Mouse (Mus musculus) small intestine, adult 2 months (tissue): ENCODE measurements around the gene Dclk1. TPM values are rescaled to one million over a fixed set of nuclear protein-coding genes. Genes with fewer than 3 reads are reported as not detected.

Experiments used
- H3K27ac ChIP-seq: fragments of 200-500 bp; 2 replicates; pipeline ENCODE4 v1.5.1; 2012; ENCODE audit warnings: low read depth, low read length, control low read depth, inconsistent platforms; ENCODE audit not compliant: insufficient read depth
- H3K27me3 ChIP-seq: fragments of 200-500 bp; 2 replicates; pipeline ENCODE4 v1.6.1; 2012; ENCODE audit warnings: mild to moderate bottlenecking, moderate library complexity, low read length, inconsistent platforms; ENCODE audit not compliant: control insufficient read depth, insufficient read depth
- H3K36me3 ChIP-seq: fragments of 200-500 bp; 2 replicates; pipeline ENCODE4 v1.6.1; 2012; ENCODE audit warnings: mild to moderate bottlenecking, low read length, control low read depth, inconsistent platforms; ENCODE audit not compliant: control insufficient read depth, insufficient read depth
- H3K4me1 ChIP-seq: fragments of 200-500 bp; 2 replicates; pipeline ENCODE4 v1.6.1; 2012; ENCODE audit warnings: low read length, inconsistent platforms, mixed read lengths; ENCODE audit not compliant: control insufficient read depth, insufficient read depth, insufficient read length
- H3K4me3 ChIP-seq: fragments of 200-500 bp; 2 replicates; pipeline ENCODE4 v1.5.1; 2012; ENCODE audit warnings: low read depth, mild to moderate bottlenecking, control low read depth, inconsistent platforms, low read length, moderate library complexity
- CTCF ChIP-seq: fragments of 200-500 bp; IDR thresholded peaks from 2 replicates; pipeline ENCODE4 v1.5.1; 2012; ENCODE audit warnings: low read depth, mild to moderate bottlenecking, control low read depth, inconsistent platforms, low read length, moderate library complexity, mixed read lengths; ENCODE audit not compliant: insufficient replicate concordance, insufficient read length; ENCODE audit errors: extremely low read depth
- POLR2A ChIP-seq: fragments of 200-500 bp; IDR thresholded peaks from 2 replicates; pipeline ENCODE4 v1.6.1; 2012; ENCODE audit warnings: low read depth, mild to moderate bottlenecking, control low read depth, inconsistent platforms, low read length, moderate library complexity
- WGBS: fragments of 180-500 bp; shearing (Covaris S2); methylation state at CpG from one replicate; pipeline ENCODE4 v1.1.7; 2018; 5-methylcytosine and 5-hydroxymethylcytosine counted together
- polyA plus RNA-seq: library from polyadenylated mRNA; depleted of rRNA; stranded (reverse); fragments of >200 nt; gene quantifications from 2 replicates; pipeline ENCODE4 v1.2.3, GENCODE M21; 2012

The Dclk1 gene
- polyA plus RNA-seq, 1 experiment: 3.2 TPM

GRCm38 (mm10) chr3:55447486-55448460 is 205.6 kb downstream of the Dclk1 start:
- Histone ChIP-seq H3K36me3 (no peaks in the 10 kb centered on the region), H3K4me1 (no peaks in the 10 kb centered on the region), H3K27ac (no peak overlapping the region), H3K4me3 (no peak overlapping the region), H3K27me3 (no peaks in the 10 kb centered on the region)
- no peak for TF ChIP-seq CTCF
- no peak for TF ChIP-seq POLR2A
- 79% methylated on average over 5 of the region's 5 CpGs for WGBS

GRCm38 (mm10) chr3:55449148-55449547 is 207.0 kb downstream of the Dclk1 start:
- Histone ChIP-seq H3K27me3 (no peaks in the 10 kb centered on the region), H3K27ac (no peak overlapping the region), H3K36me3 (no peaks in the 10 kb centered on the region), H3K4me1 (no peaks in the 10 kb centered on the region), H3K4me3 (no peak overlapping the region)
- no peak for TF ChIP-seq CTCF
- TF ChIP-seq POLR2A: no peak
- WGBS: 81% methylated on average over 2 of the region's 2 CpGs

- WGBS: 93% methylated on average over 14 of the region's 14 CpGs
Observed at GRCm38 (mm10) chr3:55451035-55451434, 208.9 kb downstream of the Dclk1 start.

GRCm38 (mm10) chr3:55451877-55452276 is 209.7 kb downstream of the Dclk1 start:
- H3K36me3 ChIP-seq: no peaks in the 10 kb centered on the region
- WGBS: 76% methylated on average over 3 of the region's 3 CpGs
- no peak for TF ChIP-seq CTCF
- TF ChIP-seq POLR2A: no peak

More at GRCm38 (mm10) chr3:55451035-55451434, 208.9 kb downstream of the Dclk1 start:
- H3K27me3 ChIP-seq: no peaks in the 10 kb centered on the region
- H3K4me3 ChIP-seq: no peak overlapping the region
- H3K27ac ChIP-seq: no peak overlapping the region
- no peaks in the 10 kb centered on the region for H3K4me1 ChIP-seq
- no peaks in the 10 kb centered on the region for H3K36me3 ChIP-seq
- TF ChIP-seq CTCF (no peak), POLR2A (no peak)

DNA sequence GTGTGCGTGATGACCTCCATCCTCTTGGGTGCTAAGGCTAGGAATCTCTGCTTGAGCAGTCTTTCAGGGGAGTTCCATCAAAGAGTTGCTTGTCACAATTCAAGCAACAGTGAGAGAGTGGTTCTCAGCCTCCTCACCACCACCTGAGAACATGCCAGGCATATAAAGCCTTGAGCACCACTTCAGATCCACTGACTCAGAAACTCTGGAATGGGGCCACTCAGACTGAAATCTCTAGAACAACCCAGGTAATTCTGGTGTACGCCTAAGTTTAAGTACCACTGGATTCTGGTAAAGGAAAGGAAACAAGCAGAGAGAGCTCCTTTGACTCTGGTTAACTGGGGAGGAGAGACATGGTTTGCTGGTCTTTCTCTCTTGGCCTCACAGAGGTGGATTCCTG is 210.3 kb downstream of the Dclk1 start:
- no peak for TF ChIP-seq POLR2A
- no peak for TF ChIP-seq CTCF
- Histone ChIP-seq H3K27me3 (no peaks in the 10 kb centered on the region), H3K4me3 (no peak overlapping the region), H3K4me1 (no peaks in the 10 kb centered on the region), H3K27ac (no peak overlapping the region), H3K36me3 (no peaks in the 10 kb centered on the region)
- 88% methylated on average over 2 of the region's 2 CpGs for WGBS

More at GRCm38 (mm10) chr3:55451877-55452276, 209.7 kb downstream of the Dclk1 start:
- Histone ChIP-seq H3K27ac (no peak overlapping the region), H3K27me3 (no peaks in the 10 kb centered on the region), H3K4me3 (no peak overlapping the region), H3K4me1 (no peaks in the 10 kb centered on the region)

DNA sequence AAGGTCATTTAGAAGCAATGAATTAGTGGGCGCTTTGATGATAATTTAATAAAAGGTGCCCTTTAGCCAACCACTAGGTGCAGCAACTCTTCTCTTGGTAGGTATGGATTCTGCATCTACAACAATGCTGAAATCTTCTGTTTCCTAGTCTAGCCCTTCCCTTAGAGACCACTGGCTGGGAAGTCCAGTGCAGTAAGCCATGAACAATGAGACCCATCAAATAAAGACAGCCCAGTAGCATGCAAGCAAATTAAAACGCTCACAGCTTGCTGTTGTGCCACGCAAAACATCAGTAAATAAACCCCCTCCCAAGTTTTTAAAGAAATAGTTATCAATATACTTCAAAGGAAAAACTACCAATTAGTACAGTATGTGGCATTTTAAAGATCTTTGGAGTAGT is 218.9 kb downstream of the Dclk1 start:
- Histone ChIP-seq H3K36me3 (no peaks in the 10 kb centered on the region), H3K27me3 (no peaks in the 10 kb centered on the region), H3K4me1 (no peaks in the 10 kb centered on the region), H3K27ac (no peak overlapping the region), H3K4me3 (no peak overlapping the region)
- WGBS: 67% methylated on average over 3 of the region's 3 CpGs
- no peak for TF ChIP-seq CTCF
- TF ChIP-seq POLR2A: no peak

GRCm38 (mm10) chr3:55461685-55462655 is 219.8 kb downstream of the Dclk1 start:
- 8% methylated on average over 17 of the region's 17 CpGs for WGBS
- Histone ChIP-seq H3K36me3 (no peaks in the 10 kb centered on the region), H3K27me3 (no peaks in the 10 kb centered on the region), H3K4me3 (no peak overlapping the region), H3K27ac (no peak overlapping the region), H3K4me1 (no peaks in the 10 kb centered on the region)
- TF ChIP-seq CTCF (no peak), POLR2A (no peak)
